Mouse (Mus musculus): ENCODE measurements around the gene Zxdb.
"Not testable (repeated sequence)": the region's sequence is repeated elsewhere in the genome, so short reads cannot be mapped to it uniquely, and the experiment has no call there.

The Zxdb gene

GRCm38 (mm10) chrX:94724192-94724971, at the start of gene Zxdb:
Zxdb (plus strand) TSS chrX:94724569.
- not testable (repeated sequence) for DNase-seq

- no peak for DNase-seq
Observed at GRCm38 (mm10) chrX:94674977-94675376, 49.4 kb upstream of the Zxdb start.

GRCm38 (mm10) chrX:94681581-94681980, 42.8 kb upstream of the Zxdb start:
- not testable (repeated sequence) for DNase-seq

GRCm38 (mm10) chrX:94689593-94689992, 34.8 kb upstream of the Zxdb start:
- DNase-seq: peak; percentile 71

GRCm38 (mm10) chrX:94706676-94707075, 17.7 kb upstream of the Zxdb start:
- DNase-seq: not testable (repeated sequence)

GRCm38 (mm10) chrX:94709752-94710151, 14.6 kb upstream of the Zxdb start:
- DNase-seq: not testable (repeated sequence)

GRCm38 (mm10) chrX:94724972-94725569, 702 bp downstream of the Zxdb start:
- DNase-seq: peak; percentile 79

- DNase-seq: not testable (repeated sequence)
Observed at GRCm38 (mm10) chrX:94725627-94726083, 1.3 kb downstream of the Zxdb start.

GRCm38 (mm10) chrX:94731596-94731995, 7.2 kb downstream of the Zxdb start:
- DNase-seq: no peak

- no peak for DNase-seq
Observed at GRCm38 (mm10) chrX:94753733-94754132, 29.4 kb downstream of the Zxdb start.

GRCm38 (mm10) chrX:94759959-94760358, 35.6 kb downstream of the Zxdb start:
- no peak for DNase-seq

GRCm38 (mm10) chrX:94773876-94774275, 49.5 kb downstream of the Zxdb start:
- DNase-seq: no peak
